Mouse (Mus musculus) embryonic facial prominence, embryonic 14.5 days (tissue): ENCODE data around the gene Fem1a. TPM values are rescaled to one million over a fixed set of nuclear protein-coding genes. Genes with fewer than 3 reads are reported as not detected.

Source experiments
- ATAC-seq: fragments of 200-750 bp; cut with Nextera tagmentation; 2 replicates; pipeline ENCODE4 v1.8.0; 2017; ENCODE audit warnings: low read depth, moderate number of reproducible peaks, moderate TSS enrichment
- DNase-seq: peaks from one replicate; pipeline ENCODE4 v3.0.0-alpha.2; 2015; ENCODE audit warnings: low spot score
- H3K27ac ChIP-seq: fragments of 300-500 bp; sonication (generic); replicated peaks from 2 replicates; pipeline ENCODE4 v1.5.1; 2014; ENCODE audit warnings: low read depth, mild to moderate bottlenecking, low read length, moderate library complexity
- H3K27me3 ChIP-seq: fragments of 300-500 bp; sonication (generic); replicated peaks from 2 replicates; pipeline ENCODE4 v1.6.1; 2014; ENCODE audit warnings: low read length; ENCODE audit not compliant: control insufficient read depth, insufficient read depth
- H3K36me3 ChIP-seq: fragments of 300-500 bp; sonication (generic); 2 replicates; pipeline ENCODE4 v1.6.1; 2014; ENCODE audit warnings: low read length, mixed read lengths; ENCODE audit not compliant: control insufficient read depth, insufficient read depth
- H3K4me1 ChIP-seq: fragments of 300-500 bp; sonication (generic); 2 replicates; pipeline ENCODE4 v1.6.1; 2014; ENCODE audit warnings: antibody characterized with exemption, low read length; ENCODE audit not compliant: control insufficient read depth, insufficient read depth
- H3K4me2 ChIP-seq: fragments of 300-500 bp; sonication (generic); 2 replicates; pipeline ENCODE4 v1.6.1; 2014; ENCODE audit warnings: low read depth, mild to moderate bottlenecking, low read length, moderate library complexity, mixed read lengths
- H3K4me3 ChIP-seq: fragments of 300-500 bp; sonication (generic); 2 replicates; pipeline ENCODE4 v1.5.1; 2014; ENCODE audit warnings: low read depth, mild to moderate bottlenecking, low read length
- H3K9ac ChIP-seq: fragments of 300-500 bp; sonication (generic); 2 replicates; pipeline ENCODE4 v1.6.1; 2014; ENCODE audit warnings: low read depth, mild to moderate bottlenecking, low read length, moderate library complexity, mixed read lengths
- H3K9me3 ChIP-seq: fragments of 300-500 bp; sonication (generic); 2 replicates; pipeline ENCODE4 v1.6.1; 2016; ENCODE audit warnings: low read length; ENCODE audit not compliant: control insufficient read depth
- WGBS: fragments of 180-500 bp; shearing (Covaris S2); extraction: QIAGEN DNeasy Blood & Tissue Kit; methylation state at CpG from one replicate; pipeline ENCODE4 v1.1.7; 2014; 5-methylcytosine and 5-hydroxymethylcytosine counted together
- polyA plus RNA-seq: library from polyadenylated mRNA; unstranded; fragments of >200 nt; fragmentation: Nextera tagmentation; extraction: Ambion mirVana; gene quantifications from 2 replicates; pipeline ENCODE4 v1.2.1, GENCODE M21; 2014

Fem1a gene
- polyA plus RNA-seq, 1 experiment from 2014 or later: 20.5 TPM

GRCm38 (mm10) chr17:56289371-56290331 lies 33.0 kb downstream of the Fem1a start:
- peak; percentile 89 for DNase-seq
- no peaks in the 10 kb centered on the region for H3K9me3 ChIP-seq
- WGBS: under 1% methylated on average over 23 of the region's 23 CpGs
- H3K27me3 ChIP-seq: no peaks in the 10 kb centered on the region
- peak overlapping the region; percentile 97 for H3K27ac ChIP-seq
- peak overlapping the region; percentile 70 for H3K9ac ChIP-seq
- peak; percentile 10 for ATAC-seq
- peak overlapping the region; percentile 58 for H3K4me2 ChIP-seq
- H3K36me3 ChIP-seq: peaks cover 26% of the 10 kb centered on the region
- peaks cover 28% of the 10 kb centered on the region for H3K4me1 ChIP-seq
- H3K4me3 ChIP-seq: peak overlapping the region; percentile 58

GRCm38 (mm10) chr17:56290388-56291170 lies 34.0 kb downstream of the Fem1a start:
- 3% methylated on average over 17 of the region's 17 CpGs for WGBS

GRCm38 (mm10) chr17:56291171-56291511 lies 34.5 kb downstream of the Fem1a start:
- H3K27me3 ChIP-seq: no peaks in the 10 kb centered on the region

More at GRCm38 (mm10) chr17:56290388-56291170, 34.0 kb downstream of the Fem1a start:
- DNase-seq (peak; percentile 96), ATAC-seq (peak; percentile 87)
- H3K36me3 ChIP-seq: peaks cover 16% of the 10 kb centered on the region
- H3K9ac ChIP-seq: peak overlapping the region; percentile 70
- peaks cover 28% of the 10 kb centered on the region for H3K4me1 ChIP-seq
- H3K4me2 ChIP-seq: peak overlapping the region; percentile 58
- peak overlapping the region; percentile 58 for H3K4me3 ChIP-seq
- H3K27ac ChIP-seq: peak overlapping the region; percentile 97
- H3K9me3 ChIP-seq: no peaks in the 10 kb centered on the region
- H3K27me3 ChIP-seq: no peaks in the 10 kb centered on the region

DNA sequence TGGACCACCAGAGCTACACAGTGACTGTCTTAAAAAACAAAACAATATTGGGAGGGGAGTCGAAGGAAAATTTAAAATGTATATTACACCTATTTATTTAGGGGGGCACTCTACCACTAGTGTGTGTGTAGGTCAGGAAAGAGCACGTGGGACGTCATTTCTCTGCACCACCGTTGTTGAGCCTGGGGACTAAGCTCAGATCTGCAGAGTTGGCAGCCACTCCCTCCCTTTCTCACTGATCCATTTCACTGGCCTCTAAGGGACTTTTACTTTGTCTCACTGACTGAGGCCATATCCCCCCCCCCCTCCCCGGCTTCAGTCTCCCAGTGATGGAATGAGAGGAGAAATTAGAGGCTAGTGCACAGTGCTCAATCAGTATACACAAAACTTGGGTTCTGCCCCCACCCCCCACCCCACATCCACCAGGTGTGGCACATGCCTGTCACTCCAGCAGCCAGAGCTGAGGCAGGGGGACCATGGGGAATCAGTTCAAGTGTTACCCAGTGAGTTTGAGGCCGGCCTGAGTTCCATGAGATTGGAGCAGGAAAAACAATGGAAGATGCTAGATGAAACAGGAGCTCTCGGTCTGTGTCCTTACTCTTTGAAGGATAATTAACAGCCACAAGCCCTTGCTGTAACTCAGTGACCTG lies 35.3 kb downstream of the Fem1a start:
- Histone ChIP-seq H3K4me3 (no peak overlapping the region), H3K9ac (peak overlapping the region; percentile 61), H3K36me3 (peaks cover 3% of the 10 kb centered on the region; the same call in 1 of the 2 replicates), H3K27ac (peak overlapping the region; percentile 97), H3K4me1 (peaks cover 28% of the 10 kb centered on the region), H3K4me2 (peak overlapping the region; percentile 58; the same call in 1 of the 2 replicates), H3K27me3 (no peaks in the 10 kb centered on the region), H3K9me3 (no peaks in the 10 kb centered on the region)
- ATAC-seq (no peak), DNase-seq (no peak)
- WGBS: 70% methylated on average over 7 of the region's 7 CpGs

More at GRCm38 (mm10) chr17:56291171-56291511, 34.5 kb downstream of the Fem1a start:
- DNase-seq (peak; percentile 97), ATAC-seq (peak; percentile 90)
- peak overlapping the region; percentile 58 for H3K4me3 ChIP-seq
- H3K36me3 ChIP-seq: peaks cover 11% of the 10 kb centered on the region
- peak overlapping the region; percentile 70 for H3K9ac ChIP-seq
- peak overlapping the region; percentile 97 for H3K27ac ChIP-seq
- 1% methylated on average over 16 of the region's 16 CpGs for WGBS
- H3K9me3 ChIP-seq: no peaks in the 10 kb centered on the region
- peaks cover 28% of the 10 kb centered on the region for H3K4me1 ChIP-seq
- peak overlapping the region; percentile 58 for H3K4me2 ChIP-seq

GRCm38 (mm10) chr17:56292531-56293222 lies 36.1 kb downstream of the Fem1a start, which contains the start of gene Plin3:
Gene Plin3 (minus strand): TSS chr17:56292873.
- WGBS: 85% methylated on average over 3 of the region's 4 CpGs

GRCm38 (mm10) chr17:56293291-56293690 lies 36.7 kb downstream of the Fem1a start:
- H3K9me3 ChIP-seq: no peaks in the 10 kb centered on the region
- no peaks in the 10 kb centered on the region for H3K27me3 ChIP-seq
- no peak overlapping the region for H3K9ac ChIP-seq
- peaks cover 22% of the 10 kb centered on the region for H3K4me1 ChIP-seq
- no peak overlapping the region for H3K4me3 ChIP-seq
- 77% methylated on average over 1 of the region's 1 CpGs for WGBS
- ATAC-seq: no peak
- DNase-seq: no peak
- H3K27ac ChIP-seq: no peak overlapping the region
- H3K36me3 ChIP-seq: no peaks in the 10 kb centered on the region
- no peak overlapping the region for H3K4me2 ChIP-seq

More at GRCm38 (mm10) chr17:56292531-56293222, 36.1 kb downstream of the Fem1a start, which contains the start of gene Plin3:
- peaks cover 28% of the 10 kb centered on the region for H3K4me1 ChIP-seq
- DNase-seq: no peak
- ATAC-seq: no peak
- H3K4me2 ChIP-seq: peak within 1 kb of the TSS; percentile 58; the same call in 1 of the 2 replicates
- H3K4me3 ChIP-seq: no peak within 1 kb of the TSS
- no peaks in the 10 kb centered on the region for H3K27me3 ChIP-seq
- H3K9me3 ChIP-seq: no peaks in the 10 kb centered on the region
- H3K36me3 ChIP-seq: no peaks in the 10 kb centered on the region
- H3K9ac ChIP-seq: peak within 1 kb of the TSS; percentile 61
- H3K27ac ChIP-seq: peak within 1 kb of the TSS; percentile 97

- Histone ChIP-seq H3K9me3 (no peaks in the 10 kb centered on the region), H3K27me3 (no peaks in the 10 kb centered on the region), H3K36me3 (no peaks in the 10 kb centered on the region), H3K9ac (no peak overlapping the region), H3K4me2 (no peak overlapping the region), H3K4me1 (peaks cover 12% of the 10 kb centered on the region; the same call in 1 of the 2 replicates), H3K27ac (no peak overlapping the region), H3K4me3 (no peak overlapping the region)
- no peak for ATAC-seq
- whole genome bisulfite sequencing: 88% methylated on average over 18 of the region's 19 CpGs
- no peak for DNase-seq
Measured at GRCm38 (mm10) chr17:56294241-56294640, 37.6 kb downstream of the Fem1a start.
